Mouse (Mus musculus) CH12F3 (cell line): ENCODE data around the gene Cass4.

Source experiments
- in situ Hi-C: fragments of 300-500 bp; cut with MboI; formaldehyde crosslinking; loops from 2 replicates; pipeline ENCODE4 v1.14.3; 2020; ENCODE audit warnings: low sequenced_read_pairs

Cass4 gene

DNA sequence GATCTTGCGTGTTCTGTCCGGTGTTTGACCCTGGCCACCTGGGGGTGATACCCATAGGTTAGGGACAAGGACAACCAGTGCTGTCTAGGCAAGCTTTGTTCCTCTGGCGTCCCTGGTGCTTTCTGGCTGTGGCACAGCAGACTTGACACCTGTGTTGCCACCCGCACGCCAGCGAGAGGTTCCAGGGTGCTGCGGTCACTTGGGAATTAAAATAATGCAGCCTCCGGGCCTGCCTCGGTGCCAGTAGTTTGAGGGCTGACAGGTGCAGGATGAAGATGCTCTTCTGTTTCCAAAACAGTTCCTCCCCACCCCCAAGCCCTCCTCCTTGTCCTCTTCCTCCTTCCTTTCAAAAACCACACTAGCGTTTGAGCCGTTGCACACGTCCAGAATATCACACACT lies 11.7 kb upstream of the Cass4 start:
- in situ Hi-C loops, result no loop called here

- in situ Hi-C loops, result no loop called here
Measured at GRCm38 (mm10) chr2:172384715-172385114, 8.9 kb upstream of the Cass4 start.

DNA sequence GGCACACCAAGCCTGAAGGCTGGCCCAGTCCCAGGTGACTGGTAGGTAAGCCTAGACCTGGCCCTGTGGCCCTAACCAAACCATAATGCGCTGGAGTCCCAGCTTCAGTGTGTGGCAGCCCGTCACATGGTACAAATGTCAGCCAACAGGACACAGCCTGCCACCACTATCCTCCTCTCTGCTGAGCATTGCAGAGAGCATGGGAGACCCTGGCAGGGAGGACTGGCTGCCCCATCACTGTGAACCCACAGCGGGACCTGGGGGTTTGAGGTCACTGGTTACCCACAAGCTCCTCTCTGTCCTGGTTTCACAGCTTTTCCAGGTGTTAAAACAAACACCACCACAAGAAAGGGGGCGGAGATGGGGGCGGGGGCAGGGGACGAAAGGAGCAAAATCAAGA lies 3.3 kb upstream of the Cass4 start:
- in situ Hi-C loops, result loop anchor here (5.0 kb wide), 1 partner anchor 47 kb away; no protein-coding TSS in a partner anchor

DNA sequence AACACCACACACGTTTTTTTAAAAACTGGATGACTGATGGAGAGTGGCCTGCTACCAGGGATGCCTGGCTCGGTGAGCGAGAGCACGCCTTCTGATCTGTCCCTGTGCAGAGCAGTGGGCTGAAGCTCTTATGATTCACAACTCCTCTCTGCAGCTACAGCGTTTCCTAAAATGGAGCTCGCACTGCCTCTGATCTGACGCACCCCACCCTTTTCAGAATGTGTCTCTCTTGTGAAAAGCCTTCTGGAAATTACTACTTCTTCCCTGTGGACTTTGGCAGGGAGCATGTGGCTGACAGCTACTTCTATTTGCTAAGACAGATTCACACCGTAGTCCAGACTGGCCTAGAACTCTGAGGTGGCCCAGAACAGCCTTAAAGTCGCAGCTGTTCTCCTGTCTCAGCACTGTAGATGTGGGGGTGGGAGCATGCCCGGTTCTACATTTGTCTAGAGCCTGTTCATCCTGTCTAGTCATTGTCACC lies 1.5 kb upstream of the Cass4 start:
- in situ Hi-C loops, result loop anchor here (5.0 kb wide), 1 partner anchor 45 kb away; no protein-coding TSS in a partner anchor

GRCm38 (mm10) chr2:172394052-172394392 lies 428 bp downstream of the Cass4 start:
- in situ Hi-C loops, result loop anchor here (5.0 kb wide), 1 partner anchor 43 kb away; no protein-coding TSS in a partner anchor

GRCm38 (mm10) chr2:172394671-172395070 lies 1.1 kb downstream of the Cass4 start:
- in situ Hi-C loops, result loop anchor here (5.0 kb wide), 1 partner anchor 43 kb away; no protein-coding TSS in a partner anchor

GRCm38 (mm10) chr2:172395961-172396360 lies 2.4 kb downstream of the Cass4 start:
- in situ Hi-C loops, result no loop called here

DNA sequence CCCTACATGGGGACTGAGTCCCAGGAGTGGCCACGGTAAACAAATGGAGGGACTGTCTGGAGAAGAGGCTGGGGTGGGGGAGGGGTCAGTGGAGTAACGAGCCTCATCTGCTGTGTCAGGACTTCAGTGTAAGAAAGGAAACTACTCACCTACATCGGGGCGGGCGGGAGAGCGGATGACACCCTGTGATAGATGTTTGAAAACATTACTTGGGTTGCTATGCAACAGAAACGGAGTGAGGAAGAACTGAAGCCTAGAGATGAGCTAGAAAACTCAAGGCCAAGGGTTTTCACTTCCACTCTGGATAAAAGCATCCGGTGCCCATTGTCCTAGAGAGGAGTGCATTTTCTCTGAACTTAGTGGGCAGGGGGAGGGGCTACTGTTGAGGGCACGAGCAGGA lies 6.3 kb downstream of the Cass4 start:
- in situ Hi-C loops, result no loop called here

- in situ Hi-C loops, result no loop called here
Measured at GRCm38 (mm10) chr2:172401116-172401825, 7.7 kb downstream of the Cass4 start.

DNA sequence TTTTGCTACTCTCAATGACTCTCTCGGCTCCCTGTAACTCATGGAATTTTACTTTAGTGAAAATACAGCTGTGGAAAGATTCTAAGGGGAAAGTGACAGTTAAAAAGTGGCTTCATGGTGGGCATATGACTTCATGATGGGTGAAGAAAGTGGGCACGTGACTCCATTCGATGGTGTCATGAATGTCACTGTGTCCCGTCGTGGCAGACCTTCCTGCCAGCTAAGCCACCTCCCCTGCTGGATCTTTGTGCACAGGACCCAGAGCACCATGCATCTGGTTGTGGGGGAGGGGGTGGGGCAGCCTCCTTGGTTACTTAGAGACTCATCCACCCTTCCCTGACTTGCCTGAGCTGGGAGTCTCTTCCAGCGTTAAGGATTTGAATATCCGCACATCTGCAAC lies 10.6 kb downstream of the Cass4 start:
- in situ Hi-C loops, result no loop called here

- in situ Hi-C loops, result no loop called here
Measured at GRCm38 (mm10) chr2:172405011-172405410, 11.4 kb downstream of the Cass4 start.

DNA sequence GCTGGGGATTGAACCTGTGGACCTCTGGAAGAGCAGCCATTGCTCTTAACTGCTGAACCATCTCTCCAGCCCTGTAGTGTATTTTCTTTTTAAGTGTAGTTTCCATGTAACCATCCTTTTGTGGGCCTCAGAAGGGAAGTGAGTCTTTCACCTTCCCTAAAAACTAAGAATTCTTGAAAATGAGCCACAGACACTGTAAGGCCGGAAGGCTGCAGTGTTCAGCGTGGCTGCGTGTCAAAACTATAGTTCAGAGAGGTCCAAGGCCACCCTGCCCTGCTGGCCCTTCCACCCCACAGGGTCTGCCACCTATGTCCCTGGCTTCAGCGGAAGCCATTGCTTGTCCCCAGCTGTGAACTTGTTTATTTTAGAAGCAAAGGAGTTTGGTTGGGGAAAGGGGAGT lies 12.6 kb downstream of the Cass4 start:
- in situ Hi-C loops, result no loop called here

GRCm38 (mm10) chr2:172407499-172407898 lies 13.9 kb downstream of the Cass4 start:
- in situ Hi-C loops, result no loop called here

GRCm38 (mm10) chr2:172410686-172411085 lies 17.1 kb downstream of the Cass4 start:
- in situ Hi-C loops, result no loop called here

DNA sequence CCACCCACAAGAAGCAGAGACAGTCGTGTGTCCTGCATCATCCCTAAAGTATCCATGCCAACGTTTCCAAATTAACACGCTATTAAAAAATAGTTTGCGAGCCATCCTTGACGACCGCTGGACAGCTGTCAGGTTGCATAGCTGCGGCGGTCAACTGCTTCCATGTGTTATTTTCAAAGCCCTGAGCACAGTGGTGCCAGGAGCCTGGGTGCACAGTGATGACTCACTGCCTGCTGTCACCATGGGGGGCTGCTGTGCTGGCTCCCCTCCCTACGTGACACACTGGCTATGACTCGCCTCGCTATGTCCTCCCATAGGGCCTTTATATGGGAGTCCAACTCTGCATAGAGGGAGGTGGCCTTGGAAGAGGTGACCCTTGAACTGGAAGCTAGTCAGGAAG lies 17.5 kb downstream of the Cass4 start:
- in situ Hi-C loops, result no loop called here

DNA sequence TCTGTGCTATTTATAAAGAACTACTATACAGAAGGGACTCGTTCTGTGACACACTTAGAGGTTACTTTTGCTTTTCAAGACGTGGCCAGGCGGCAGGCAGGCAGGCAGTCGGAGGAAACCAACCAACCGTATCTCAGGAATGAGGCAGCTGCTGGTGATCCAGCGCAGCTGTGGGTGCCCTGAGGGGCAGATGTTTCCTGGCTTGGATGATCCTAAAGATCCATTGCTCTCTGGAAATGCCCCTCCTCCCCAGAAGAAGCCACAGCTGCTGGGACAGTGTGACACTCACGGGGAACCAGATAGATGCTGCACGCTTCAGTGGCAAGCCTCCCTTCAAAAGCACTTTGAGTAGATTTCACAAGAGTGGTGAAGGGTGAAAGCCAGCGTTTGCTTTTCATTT lies 18.9 kb downstream of the Cass4 start:
- in situ Hi-C loops, result no loop called here

DNA sequence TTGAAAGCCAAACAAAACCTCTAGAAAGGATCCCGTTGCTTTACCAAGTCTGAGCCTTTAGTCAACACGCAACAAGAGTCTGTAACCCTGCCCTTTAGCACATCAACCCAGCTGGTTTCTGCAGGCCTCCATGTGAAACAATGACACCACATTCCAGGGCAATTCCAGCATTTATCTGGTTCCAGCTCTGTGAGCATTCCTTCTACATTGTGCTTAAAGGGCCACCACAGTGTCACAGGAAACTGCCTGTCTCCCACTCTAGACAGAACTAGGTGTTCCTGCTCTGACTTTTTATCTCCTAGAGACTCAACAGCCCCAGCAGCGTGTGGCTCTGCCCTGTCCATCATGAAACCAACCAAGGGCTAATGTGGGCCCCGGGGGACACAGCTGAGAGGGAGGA lies 19.7 kb downstream of the Cass4 start:
- in situ Hi-C loops, result no loop called here

- in situ Hi-C loops, result no loop called here
Measured at GRCm38 (mm10) chr2:172413894-172414293, 20.3 kb downstream of the Cass4 start.

- in situ Hi-C loops, result no loop called here
Measured at GRCm38 (mm10) chr2:172416218-172416617, 22.6 kb downstream of the Cass4 start.

DNA sequence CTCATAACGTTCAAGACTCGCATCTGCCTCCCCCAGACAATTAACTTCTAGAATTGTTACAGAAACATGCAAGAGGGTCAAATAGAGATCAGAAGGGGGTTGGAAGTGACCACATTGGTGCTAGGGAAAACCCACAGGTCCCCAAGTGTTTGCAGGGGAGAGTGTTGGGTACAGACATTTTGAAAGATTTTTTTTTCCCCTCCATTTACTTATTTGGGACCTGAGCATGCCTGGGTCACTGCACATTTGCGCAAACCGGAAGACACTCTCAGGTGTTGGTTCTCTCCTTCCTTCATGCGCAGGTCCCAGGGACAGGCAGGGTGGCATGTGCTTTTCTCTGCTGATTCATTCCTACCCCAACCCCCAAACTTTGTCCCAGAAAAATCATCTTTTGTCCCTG lies 23.3 kb downstream of the Cass4 start:
- in situ Hi-C loops, result no loop called here

DNA sequence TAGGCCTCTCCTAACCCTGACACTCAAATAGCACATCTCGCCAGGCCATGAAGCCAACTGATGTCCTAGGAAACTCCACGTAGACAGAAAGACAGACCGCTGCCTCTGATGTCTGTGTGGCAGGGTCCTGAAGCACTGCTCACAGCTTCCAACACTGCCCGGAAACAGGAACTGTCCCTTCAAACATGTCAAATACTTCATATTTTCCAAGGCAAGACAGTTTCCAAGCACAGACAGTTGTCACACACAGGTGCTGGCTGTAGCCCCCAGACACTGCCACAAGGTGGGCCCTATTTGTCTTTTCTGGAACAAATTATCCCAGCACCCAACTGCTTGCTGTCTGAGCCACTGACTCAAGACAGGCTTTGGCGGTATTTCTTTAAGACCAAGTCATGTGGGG lies 24.6 kb downstream of the Cass4 start:
- in situ Hi-C loops, result no loop called here

DNA sequence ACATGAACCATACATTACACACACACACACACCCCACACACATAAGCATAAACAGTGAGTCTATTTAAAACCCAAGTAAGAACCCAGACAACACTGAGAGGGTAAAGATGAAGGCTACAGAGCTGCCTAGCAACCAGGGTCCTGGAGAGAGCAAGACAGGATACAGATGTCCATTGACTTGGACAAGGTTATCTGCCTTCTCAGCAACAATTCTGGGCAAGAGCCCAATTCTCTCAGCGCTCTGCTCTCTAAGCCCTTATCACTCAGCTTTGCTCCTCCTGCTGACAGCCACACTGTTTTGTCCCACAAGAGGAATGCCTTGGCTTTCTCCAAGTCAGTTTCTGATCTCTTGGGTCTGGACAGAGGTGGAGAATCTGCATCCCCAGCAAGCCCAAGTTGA lies 37.0 kb downstream of the Cass4 start:
- in situ Hi-C loops, result no loop called here

GRCm38 (mm10) chr2:172433746-172434145 lies 40.2 kb downstream of the Cass4 start:
- in situ Hi-C loops, result no loop called here
